Mouse (Mus musculus): Measurements from ENCODE around the gene Rhbdf2. TPM values are rescaled to one million over a fixed set of nuclear protein-coding genes. Genes with fewer than 3 reads are reported as not detected.

Gene Rhbdf2
- polyA plus RNA-seq, 1 experiment from 2014 or later: 1.2 TPM

GRCm38 (mm10) chr11:116624131-116624832 is 2.5 kb downstream of the Rhbdf2 start:
- ATAC-seq: no peak
- H3K4me3 ChIP-seq (ENCODE audit: low read depth, low read length): peak overlapping the region; percentile 48
- H3K9ac ChIP-seq (ENCODE audit: low read depth, low read length): peak overlapping the region; percentile 56
- H3K4me2 ChIP-seq (ENCODE audit: low read length): peak overlapping the region; percentile 78
- no peak overlapping the region for H3K27ac ChIP-seq (ENCODE audit: low read length)
- peaks cover 5% of the 10 kb centered on the region; the same call in 1 of the 2 replicates for H3K4me1 ChIP-seq (ENCODE audit: control insufficient read depth, insufficient read depth, low read length)
- H3K27me3 ChIP-seq (ENCODE audit: control insufficient read depth, insufficient read depth, low read depth, low read length): peaks cover 24% of the 10 kb centered on the region
- no peaks in the 10 kb centered on the region for H3K36me3 ChIP-seq (ENCODE audit: control insufficient read depth, insufficient read depth, low read length)
- no peaks in the 10 kb centered on the region for H3K9me3 ChIP-seq (replicated peaks; ENCODE audit: control insufficient read depth, low read length, poor library complexity, severe bottlenecking)
- 16% methylated on average over 32 of the region's 42 CpGs for WGBS

GRCm38 (mm10) chr11:116623281-116624124 is 3.3 kb downstream of the Rhbdf2 start:
- WGBS: 7% methylated on average over 40 of the region's 40 CpGs
- Histone ChIP-seq H3K36me3 (ENCODE audit: control insufficient read depth, insufficient read depth, low read length) (no peaks in the 10 kb centered on the region), H3K9me3 (replicated peaks; ENCODE audit: control insufficient read depth, low read length, poor library complexity, severe bottlenecking) (no peaks in the 10 kb centered on the region), H3K9ac (ENCODE audit: low read depth, low read length) (peak overlapping the region; percentile 56), H3K4me3 (ENCODE audit: low read depth, low read length) (peak overlapping the region; percentile 48), H3K4me2 (ENCODE audit: low read length) (peak overlapping the region; percentile 78), H3K27me3 (ENCODE audit: control insufficient read depth, insufficient read depth, low read depth, low read length) (peaks cover 24% of the 10 kb centered on the region), H3K4me1 (ENCODE audit: control insufficient read depth, insufficient read depth, low read length) (peaks cover 5% of the 10 kb centered on the region; the same call in 1 of the 2 replicates), H3K27ac (ENCODE audit: low read length) (no peak overlapping the region)
- no peak for ATAC-seq

GRCm38 (mm10) chr11:116621258-116621704 is 5.5 kb downstream of the Rhbdf2 start:
- Histone ChIP-seq H3K4me3 (ENCODE audit: low read depth, low read length) (no peak overlapping the region), H3K4me2 (ENCODE audit: low read length) (no peak overlapping the region), H3K27me3 (ENCODE audit: control insufficient read depth, insufficient read depth, low read depth, low read length) (peaks cover 24% of the 10 kb centered on the region), H3K9me3 (replicated peaks; ENCODE audit: control insufficient read depth, low read length, poor library complexity, severe bottlenecking) (no peaks in the 10 kb centered on the region), H3K4me1 (ENCODE audit: control insufficient read depth, insufficient read depth, low read length) (peaks cover 5% of the 10 kb centered on the region; the same call in 1 of the 2 replicates), H3K27ac (ENCODE audit: low read length) (no peak overlapping the region), H3K9ac (ENCODE audit: low read depth, low read length) (no peak overlapping the region), H3K36me3 (ENCODE audit: control insufficient read depth, insufficient read depth, low read length) (no peaks in the 10 kb centered on the region)
- WGBS: 52% methylated on average over 6 of the region's 6 CpGs
- ATAC-seq: no peak; the same call in 1 of the 2 replicates

GRCm38 (mm10) chr11:116620559-116621253 is 6.1 kb downstream of the Rhbdf2 start:
- ATAC-seq: no peak
- no peak overlapping the region for H3K27ac ChIP-seq (ENCODE audit: low read length)
- no peak overlapping the region for H3K4me3 ChIP-seq (ENCODE audit: low read depth, low read length)
- H3K36me3 ChIP-seq (ENCODE audit: control insufficient read depth, insufficient read depth, low read length): no peaks in the 10 kb centered on the region
- peaks cover 24% of the 10 kb centered on the region for H3K27me3 ChIP-seq (ENCODE audit: control insufficient read depth, insufficient read depth, low read depth, low read length)
- no peaks in the 10 kb centered on the region for H3K9me3 ChIP-seq (replicated peaks; ENCODE audit: control insufficient read depth, low read length, poor library complexity, severe bottlenecking)
- H3K9ac ChIP-seq (ENCODE audit: low read depth, low read length): no peak overlapping the region
- 79% methylated on average over 10 of the region's 10 CpGs for WGBS
- H3K4me1 ChIP-seq (ENCODE audit: control insufficient read depth, insufficient read depth, low read length): peaks cover 5% of the 10 kb centered on the region; the same call in 1 of the 2 replicates
- no peak overlapping the region for H3K4me2 ChIP-seq (ENCODE audit: low read length)

DNA sequence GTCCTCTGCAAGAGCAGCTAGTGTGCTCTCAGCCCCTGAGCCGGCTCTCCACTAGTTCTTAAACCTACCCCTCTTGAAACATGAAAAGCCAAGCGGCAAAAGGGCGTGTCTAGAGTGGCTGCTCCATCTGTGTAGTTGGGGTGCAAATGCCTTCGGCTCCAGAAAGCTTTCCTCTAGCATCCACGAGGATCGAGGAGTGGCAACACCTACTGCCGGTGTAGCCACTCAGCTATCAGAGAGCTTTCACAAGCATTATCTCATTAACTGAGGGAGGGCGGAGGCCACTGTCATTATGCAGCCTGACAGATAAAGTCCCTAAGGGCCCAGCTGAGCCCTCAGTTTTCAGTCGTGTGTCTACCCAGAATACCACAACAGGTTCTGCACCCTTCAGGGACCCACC is 6.7 kb downstream of the Rhbdf2 start:
- 37% methylated on average over 9 of the region's 9 CpGs for WGBS
- Histone ChIP-seq H3K9me3 (replicated peaks; ENCODE audit: control insufficient read depth, low read length, poor library complexity, severe bottlenecking) (no peaks in the 10 kb centered on the region), H3K9ac (ENCODE audit: low read depth, low read length) (no peak overlapping the region), H3K4me1 (ENCODE audit: control insufficient read depth, insufficient read depth, low read length) (peaks cover 5% of the 10 kb centered on the region; the same call in 1 of the 2 replicates), H3K27ac (ENCODE audit: low read length) (no peak overlapping the region), H3K4me2 (ENCODE audit: low read length) (no peak overlapping the region), H3K36me3 (ENCODE audit: control insufficient read depth, insufficient read depth, low read length) (no peaks in the 10 kb centered on the region), H3K27me3 (ENCODE audit: control insufficient read depth, insufficient read depth, low read depth, low read length) (peaks cover 20% of the 10 kb centered on the region), H3K4me3 (ENCODE audit: low read depth, low read length) (no peak overlapping the region)
- ATAC-seq: no peak

- no peak for ATAC-seq
- Histone ChIP-seq H3K4me2 (ENCODE audit: low read length) (no peak overlapping the region), H3K9ac (ENCODE audit: low read depth, low read length) (no peak overlapping the region), H3K4me1 (ENCODE audit: control insufficient read depth, insufficient read depth, low read length) (peaks cover 2% of the 10 kb centered on the region; the same call in 1 of the 2 replicates), H3K4me3 (ENCODE audit: low read depth, low read length) (no peak overlapping the region), H3K27me3 (ENCODE audit: control insufficient read depth, insufficient read depth, low read depth, low read length) (peaks cover 15% of the 10 kb centered on the region), H3K9me3 (replicated peaks; ENCODE audit: control insufficient read depth, low read length, poor library complexity, severe bottlenecking) (no peaks in the 10 kb centered on the region), H3K36me3 (ENCODE audit: control insufficient read depth, insufficient read depth, low read length) (no peaks in the 10 kb centered on the region), H3K27ac (ENCODE audit: low read length) (no peak overlapping the region)
- WGBS: 76% methylated on average over 8 of the region's 8 CpGs
These were observed 7.3 kb downstream of the Rhbdf2 start for GRCm38 (mm10) chr11:116619561-116619960.

- Histone ChIP-seq H3K36me3 (ENCODE audit: control insufficient read depth, insufficient read depth, low read length) (no peaks in the 10 kb centered on the region), H3K4me3 (ENCODE audit: low read depth, low read length) (no peak overlapping the region), H3K9me3 (replicated peaks; ENCODE audit: control insufficient read depth, low read length, poor library complexity, severe bottlenecking) (no peaks in the 10 kb centered on the region), H3K4me2 (ENCODE audit: low read length) (no peak overlapping the region), H3K4me1 (ENCODE audit: control insufficient read depth, insufficient read depth, low read length) (no peaks in the 10 kb centered on the region), H3K9ac (ENCODE audit: low read depth, low read length) (no peak overlapping the region), H3K27ac (ENCODE audit: low read length) (no peak overlapping the region), H3K27me3 (ENCODE audit: control insufficient read depth, insufficient read depth, low read depth, low read length) (peaks cover 12% of the 10 kb centered on the region)
- WGBS: 88% methylated on average over 7 of the region's 7 CpGs
- no peak for ATAC-seq
These were observed 7.7 kb downstream of the Rhbdf2 start for GRCm38 (mm10) chr11:116619156-116619555.

- WGBS: 88% methylated on average over 7 of the region's 7 CpGs
- H3K36me3 ChIP-seq (ENCODE audit: control insufficient read depth, insufficient read depth, low read length): no peaks in the 10 kb centered on the region
These were observed 8.2 kb downstream of the Rhbdf2 start for GRCm38 (mm10) chr11:116618666-116619065.

More at GRCm38 (mm10) chr11:116618666-116619065, 8.2 kb downstream of the Rhbdf2 start:
- Histone ChIP-seq H3K4me1 (ENCODE audit: control insufficient read depth, insufficient read depth, low read length) (no peaks in the 10 kb centered on the region), H3K9me3 (replicated peaks; ENCODE audit: control insufficient read depth, low read length, poor library complexity, severe bottlenecking) (no peaks in the 10 kb centered on the region), H3K9ac (ENCODE audit: low read depth, low read length) (no peak overlapping the region), H3K4me2 (ENCODE audit: low read length) (no peak overlapping the region), H3K27ac (ENCODE audit: low read length) (no peak overlapping the region), H3K4me3 (ENCODE audit: low read depth, low read length) (no peak overlapping the region), H3K27me3 (ENCODE audit: control insufficient read depth, insufficient read depth, low read depth, low read length) (peaks cover 8% of the 10 kb centered on the region)
- no peak for ATAC-seq
